Mouse (Mus musculus) regulatory T cell (primary cell): ENCODE measurements around the gene Slc6a21.
"Not testable (repeated sequence)": the region's sequence is repeated elsewhere in the genome, so short reads cannot be mapped to it uniquely, and the experiment has no call there.

Source experiments
- in situ Hi-C: fragments of 300-600 bp; cut with MboI, MseI; formaldehyde crosslinking; loops from one replicate; pipeline ENCODE4 v1.15.1; 2025; ENCODE audit warnings: high pct_unique_total_duplicates

The Slc6a21 gene

DNA sequence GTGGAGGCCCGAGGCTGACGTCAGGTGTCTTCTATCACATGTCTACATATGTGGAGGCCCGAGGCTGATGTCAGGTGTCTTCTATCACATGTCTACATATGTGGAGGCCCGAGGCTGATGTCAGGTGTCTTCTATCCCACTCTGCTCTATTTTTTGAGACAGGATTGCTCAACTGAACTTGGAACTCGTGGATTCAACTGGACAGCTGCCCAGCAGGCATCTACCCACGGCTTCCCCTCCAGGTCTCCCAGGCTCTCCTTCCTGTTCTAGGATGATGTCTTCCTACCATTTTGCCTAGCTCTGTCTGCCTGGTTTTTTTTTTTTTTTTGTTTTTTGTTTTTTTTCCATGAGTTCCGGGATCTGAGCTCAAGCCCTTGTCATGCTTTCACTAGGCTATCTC, 21.5 kb upstream of the Slc6a21 start:
- in situ Hi-C loops: not testable (repeated sequence)

DNA sequence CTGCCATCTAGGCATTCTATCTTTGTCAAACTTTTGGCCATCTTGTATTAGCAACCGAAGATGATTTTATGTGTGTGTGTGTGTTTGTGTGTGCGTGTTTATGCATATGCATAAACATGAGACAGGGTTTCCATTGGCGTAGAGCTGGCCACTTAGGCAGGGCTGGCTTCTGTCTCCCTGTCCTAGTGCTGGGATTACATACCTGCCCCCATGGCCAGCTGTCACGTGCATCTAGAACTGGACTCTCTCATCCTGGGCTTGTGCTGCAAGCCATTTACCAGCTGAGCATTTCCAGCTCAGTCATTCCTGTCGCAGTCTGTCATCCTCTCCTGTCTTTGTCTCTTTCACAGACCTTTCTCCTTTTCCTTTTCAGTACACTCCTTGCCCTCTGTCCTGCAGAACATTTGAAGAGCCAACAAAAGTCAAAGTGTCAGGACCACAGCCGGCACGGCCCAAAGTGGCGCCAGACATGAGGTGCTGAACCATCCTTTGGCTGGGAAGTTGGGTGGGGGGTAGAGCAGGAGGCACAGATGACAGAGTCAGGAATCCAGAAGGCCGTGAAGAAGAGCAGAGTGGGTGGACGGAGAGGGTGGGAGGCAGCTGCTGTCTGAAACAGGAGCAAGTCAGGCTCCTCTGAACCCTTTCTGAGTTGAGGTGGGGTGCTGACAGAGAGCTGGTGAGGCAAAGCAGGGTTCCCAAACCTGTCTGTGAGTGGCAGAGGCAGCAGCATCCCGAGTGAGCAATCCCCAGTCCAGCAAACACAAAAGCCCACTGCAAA, 20.1 kb upstream of the Slc6a21 start:
- in situ Hi-C loops: no loop called here

DNA sequence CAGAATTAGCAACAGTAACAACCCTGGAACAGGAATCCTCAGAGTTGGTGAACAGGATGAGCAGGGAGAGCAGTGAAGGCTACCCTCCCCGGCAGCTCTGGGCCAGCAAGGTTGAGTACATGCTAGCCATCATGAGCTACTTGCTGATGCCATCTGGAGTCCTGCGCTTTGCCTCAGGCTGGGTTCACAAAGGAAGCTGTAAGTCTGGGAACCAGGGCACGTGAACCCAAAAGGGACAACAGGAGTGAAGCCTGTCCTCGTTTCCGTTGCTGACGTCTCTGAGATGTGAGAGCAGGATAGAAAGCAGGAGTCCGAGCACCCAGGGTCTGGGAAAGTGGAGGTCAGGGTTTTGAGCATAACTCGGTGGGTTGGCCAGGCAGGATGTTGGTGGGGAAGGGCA, 18.0 kb upstream of the Slc6a21 start:
- in situ Hi-C loops: no loop called here

DNA sequence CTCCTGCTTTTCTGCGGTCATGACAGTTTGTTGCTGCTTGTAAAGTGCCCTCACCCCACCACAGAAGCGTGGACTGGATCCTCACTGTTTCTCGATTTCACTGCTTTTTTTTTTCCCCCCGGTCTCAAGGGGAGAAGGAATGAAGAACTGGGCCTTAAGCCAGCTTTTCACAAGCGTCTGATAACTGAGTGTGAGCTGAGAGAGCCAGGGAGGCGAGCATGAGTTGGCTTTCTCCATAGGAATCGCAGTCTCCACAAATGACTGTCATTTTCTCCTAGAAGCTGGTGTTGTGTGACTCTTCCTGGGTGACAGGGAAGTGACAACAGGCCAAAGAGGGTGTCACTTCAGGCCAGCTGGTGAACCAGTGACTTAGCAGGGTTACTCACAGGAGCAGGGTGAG, 15.0 kb upstream of the Slc6a21 start:
- in situ Hi-C loops: no loop called here

DNA sequence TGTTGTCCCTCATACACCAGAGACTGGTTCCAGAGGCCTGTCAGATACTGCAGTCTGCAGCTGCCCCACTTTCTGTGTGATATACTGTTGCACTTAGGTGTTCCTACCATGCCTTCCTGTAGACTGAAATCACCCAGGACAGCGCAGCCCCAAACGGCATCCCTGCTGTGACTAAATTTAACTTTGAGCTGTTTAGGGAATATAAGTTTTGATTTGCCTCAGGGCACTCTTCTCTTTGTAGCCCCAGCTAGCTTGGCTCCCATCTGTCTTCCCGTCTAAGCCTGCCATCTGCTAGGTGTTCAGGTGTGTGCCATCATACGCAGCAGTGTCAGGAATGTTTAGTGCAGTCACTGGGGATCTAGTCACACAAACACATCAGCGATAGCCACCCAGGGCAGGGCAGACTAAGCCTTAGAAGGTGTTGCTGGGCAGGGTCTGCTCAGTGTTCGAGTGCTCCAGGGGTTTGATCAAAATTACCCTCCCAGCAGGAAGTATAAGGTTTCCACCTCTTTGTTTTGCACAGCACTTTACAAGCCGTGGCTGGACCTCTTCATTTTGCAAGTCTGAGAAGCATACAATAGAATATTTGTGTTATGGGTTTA, 14.2 kb upstream of the Slc6a21 start:
- in situ Hi-C loops: no loop called here

DNA sequence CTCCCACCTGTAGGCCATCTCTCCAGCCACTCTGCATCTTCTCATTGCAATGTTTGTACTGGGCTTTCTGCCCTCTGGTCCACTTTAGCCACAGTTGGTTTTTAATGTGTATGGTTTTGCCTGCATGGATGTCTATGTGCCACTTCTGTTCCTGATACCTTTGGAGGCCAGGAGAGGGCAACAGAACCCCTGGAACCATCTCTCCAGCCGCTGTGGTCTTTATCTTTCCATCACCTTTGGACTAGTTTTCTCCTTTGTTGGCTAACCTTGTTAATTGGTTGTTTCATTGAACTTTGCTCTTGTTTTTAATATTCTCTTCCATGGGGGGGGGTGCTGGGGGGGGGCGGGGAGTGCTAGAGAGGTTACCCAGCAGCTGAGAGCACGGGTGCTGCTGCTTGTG, 13.0 kb upstream of the Slc6a21 start:
- in situ Hi-C loops: no loop called here

DNA sequence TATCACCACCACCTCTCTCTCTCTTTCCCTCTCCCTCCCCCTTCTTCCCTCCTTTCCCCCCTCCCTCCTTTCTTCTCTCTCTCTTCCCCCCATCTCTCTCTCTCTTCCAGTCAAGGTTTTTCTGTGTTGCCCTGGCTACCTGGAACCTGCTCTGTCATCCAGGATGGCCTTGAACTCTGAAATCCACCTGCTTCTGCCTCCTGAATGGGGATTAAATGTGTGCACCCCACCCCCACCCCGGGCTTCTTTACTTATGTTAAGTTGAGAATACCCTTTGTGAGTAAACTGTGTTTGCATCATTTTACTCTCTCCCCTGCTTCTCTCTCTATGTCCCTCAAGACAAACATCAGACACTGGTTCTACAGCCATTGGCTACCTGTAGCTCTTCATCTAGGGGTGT, 11.8 kb upstream of the Slc6a21 start:
- in situ Hi-C loops: no loop called here

DNA sequence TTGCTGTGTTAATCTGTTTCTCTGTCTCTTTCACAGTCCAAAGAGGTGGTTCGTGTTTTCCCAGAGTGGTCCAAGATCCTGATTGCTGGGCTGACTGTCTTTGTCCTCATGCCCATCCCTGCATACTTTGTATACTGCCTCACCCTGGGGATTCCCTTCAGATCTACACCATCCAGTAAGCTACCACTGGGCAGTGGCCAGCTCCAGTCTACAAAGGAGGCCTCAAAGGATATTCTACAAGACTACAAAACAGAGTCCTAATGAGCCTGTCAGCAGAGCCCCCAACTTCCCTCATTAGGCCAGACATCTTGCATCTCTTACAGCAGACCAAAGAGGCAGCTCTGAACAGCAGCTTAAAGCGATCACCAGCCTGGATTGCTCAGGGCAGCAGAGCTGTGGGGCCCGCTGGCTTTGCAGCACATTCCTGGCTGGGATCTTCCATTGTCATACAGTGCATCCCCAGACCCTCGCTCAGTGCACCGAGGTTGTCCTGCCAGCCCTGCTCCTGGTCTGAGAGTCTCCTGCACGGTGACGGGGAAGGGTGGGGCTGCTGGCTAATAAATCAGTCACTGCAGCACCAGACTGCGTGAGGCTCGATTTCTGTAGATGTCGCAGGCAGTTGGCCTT, 4.4 kb upstream of the Slc6a21 start:
- in situ Hi-C loops: loop anchor here (10.0 kb wide), 1 partner anchor 882 kb away; no protein-coding TSS in a partner anchor

DNA sequence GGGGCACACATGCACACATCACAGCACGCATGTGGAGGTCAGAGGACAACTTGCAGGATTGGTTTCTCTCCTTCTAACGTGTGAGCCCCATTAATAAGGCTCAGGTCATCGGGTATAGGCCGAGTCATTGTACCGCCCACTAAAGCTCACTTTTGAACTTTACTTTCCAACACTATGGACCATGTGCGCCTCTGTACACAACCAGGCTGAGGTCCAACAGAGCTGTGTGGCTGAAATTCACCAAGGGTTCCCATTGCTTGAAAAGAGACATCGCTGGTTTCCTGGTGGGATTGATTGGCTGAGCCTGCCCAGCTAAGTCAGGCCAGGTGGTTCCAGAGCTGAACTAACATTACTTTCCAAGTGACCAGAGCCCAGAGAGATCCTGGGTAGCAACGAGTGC, 3.6 kb upstream of the Slc6a21 start:
- in situ Hi-C loops: loop anchor here (10.0 kb wide), 1 partner anchor 881 kb away; no protein-coding TSS in a partner anchor

DNA sequence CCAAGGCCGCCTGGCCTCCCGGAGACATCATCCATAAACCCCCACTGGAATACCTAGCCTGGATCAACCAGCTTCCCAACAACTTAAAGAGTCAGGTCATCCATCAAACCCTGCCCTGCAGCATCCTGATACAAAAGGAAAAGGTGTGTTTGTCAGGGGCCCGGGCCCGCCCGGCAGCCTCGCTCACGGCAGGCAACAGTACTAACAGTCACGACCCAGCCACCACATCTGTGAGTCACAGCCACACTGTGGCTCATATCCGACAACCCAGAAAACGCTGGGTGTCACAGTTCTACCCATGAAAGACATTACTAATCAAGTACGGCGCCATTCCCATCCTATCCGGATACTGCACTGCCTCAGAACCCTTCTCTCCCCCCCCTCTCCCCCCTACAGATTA, 9.2 kb downstream of the Slc6a21 start:
- in situ Hi-C loops: no loop called here

DNA sequence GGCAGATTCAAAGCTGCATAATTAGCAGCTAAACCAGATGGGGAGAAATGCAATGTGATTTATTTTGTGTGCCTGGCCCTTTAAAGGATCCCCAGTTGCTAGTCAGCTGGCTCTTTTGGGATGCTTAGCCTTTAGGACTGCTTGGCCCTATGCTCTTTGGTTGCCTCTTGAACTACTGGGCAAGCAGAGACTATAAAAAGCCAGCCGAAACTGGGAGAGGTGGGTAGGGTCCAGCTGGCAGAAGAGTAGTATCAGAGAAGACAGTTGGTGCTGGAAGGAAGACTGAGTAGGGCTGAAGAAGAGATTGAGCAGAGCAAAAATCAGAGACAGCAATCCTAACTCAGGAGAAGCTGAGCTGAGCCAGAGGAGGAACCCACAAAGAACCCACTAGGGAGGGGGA, 19.3 kb downstream of the Slc6a21 start:
- in situ Hi-C loops: no loop called here

DNA sequence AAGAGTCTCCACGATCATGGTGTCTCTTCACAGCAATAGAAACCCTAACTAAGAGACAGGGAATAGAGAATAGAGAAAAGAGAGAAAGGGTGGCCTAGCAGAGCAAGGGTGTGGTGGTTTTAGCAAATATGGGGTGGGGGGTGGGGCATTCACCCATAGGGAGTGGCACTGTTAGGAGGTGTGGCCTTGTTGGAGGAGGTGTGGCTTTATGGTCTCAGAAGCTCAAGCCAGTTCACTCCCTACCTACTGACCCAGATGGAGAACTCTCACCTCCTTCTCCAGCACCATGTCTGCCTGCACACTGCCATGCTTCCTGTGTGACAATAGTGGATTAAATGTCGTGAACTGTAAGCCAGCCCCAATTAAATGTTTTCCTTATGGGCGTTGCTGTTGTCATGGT, 20.2 kb downstream of the Slc6a21 start:
- in situ Hi-C loops: no loop called here

DNA sequence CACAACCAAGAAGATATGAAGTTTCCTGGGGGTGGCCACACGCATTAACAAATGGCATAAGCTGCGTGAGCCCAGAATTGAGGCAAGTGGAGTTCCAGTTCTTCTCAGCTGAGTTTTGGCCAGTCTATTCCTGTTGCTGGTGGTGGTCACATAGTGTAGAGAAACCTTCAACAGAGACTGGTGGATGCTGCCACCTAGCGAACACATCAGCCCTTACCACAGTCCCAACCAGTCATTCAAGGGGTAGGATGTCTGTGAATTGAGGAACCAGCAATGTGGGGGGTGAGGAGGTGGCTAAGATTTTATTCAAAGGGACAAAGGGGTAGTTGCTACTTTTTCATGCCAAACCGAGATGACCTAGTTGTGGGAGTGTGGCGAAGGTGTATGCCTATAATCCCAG, 22.4 kb downstream of the Slc6a21 start:
- in situ Hi-C loops: loop anchor here (5.0 kb wide), 1 partner anchor 103 kb away; no protein-coding TSS in a partner anchor

DNA sequence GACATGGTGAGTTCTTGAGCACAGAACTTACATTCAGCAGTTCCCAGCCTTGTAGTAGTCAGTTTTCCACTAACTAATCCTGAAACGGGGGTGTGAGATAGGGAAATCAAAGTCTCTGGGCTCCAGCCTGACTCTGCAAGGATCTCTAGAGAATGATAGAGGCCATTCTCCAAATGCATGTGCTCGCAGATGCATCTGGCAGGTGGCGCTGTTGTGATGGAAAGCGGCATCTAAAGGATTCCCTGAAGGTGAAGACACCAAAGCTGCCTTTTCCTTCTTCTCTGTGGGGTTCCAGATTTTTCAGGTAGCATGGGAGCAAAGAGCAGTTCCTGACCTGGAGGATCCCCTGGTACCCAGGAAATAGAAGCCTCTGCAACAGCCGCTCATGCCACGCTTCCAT, 23.0 kb downstream of the Slc6a21 start:
- in situ Hi-C loops: loop anchor here (5.0 kb wide), 1 partner anchor 102 kb away; no protein-coding TSS in a partner anchor

DNA sequence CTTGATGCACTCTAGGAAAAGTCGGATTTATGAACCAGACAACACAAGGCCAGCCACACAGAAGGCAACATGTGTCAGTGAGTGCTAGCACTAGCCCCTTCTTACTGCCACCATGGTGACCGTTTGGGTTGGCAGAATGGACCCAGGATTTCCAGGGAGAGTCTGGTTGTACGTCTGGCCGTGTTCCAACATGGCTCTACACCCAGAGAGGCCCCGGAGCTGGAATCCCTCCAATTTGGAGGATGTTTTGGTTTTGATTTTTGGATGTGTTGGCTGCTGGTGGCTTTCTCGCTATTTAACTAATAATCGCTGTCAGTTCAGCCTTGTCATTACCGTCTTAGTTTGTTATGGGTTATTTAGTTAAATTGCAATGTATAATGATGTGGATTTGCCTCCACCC, 25.3 kb downstream of the Slc6a21 start:
- in situ Hi-C loops: loop anchor here (5.0 kb wide), 1 partner anchor 100 kb away; no protein-coding TSS in a partner anchor

DNA sequence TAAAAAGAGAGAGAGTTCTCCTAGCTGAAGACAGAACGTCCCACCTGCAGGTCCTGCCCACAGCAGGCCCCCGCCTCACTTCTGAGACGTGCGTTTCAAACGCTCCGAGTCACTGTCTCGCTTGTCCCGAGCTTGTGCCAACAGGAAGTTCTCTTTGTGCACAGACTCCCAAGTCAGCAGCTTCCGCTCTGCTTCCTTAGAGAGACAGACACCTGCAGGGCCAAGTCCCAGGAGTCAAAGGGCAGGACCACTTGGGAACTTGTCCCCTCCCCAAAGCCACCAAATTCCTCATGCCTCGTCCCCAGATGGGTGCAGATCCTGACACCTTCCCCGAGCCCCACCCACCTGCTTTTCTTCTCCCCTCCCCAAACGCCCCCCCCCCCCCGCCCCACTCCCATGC, 27.6 kb downstream of the Slc6a21 start:
- in situ Hi-C loops: loop anchor here (5.0 kb wide), 1 partner anchor 97 kb away; no protein-coding TSS in a partner anchor

DNA sequence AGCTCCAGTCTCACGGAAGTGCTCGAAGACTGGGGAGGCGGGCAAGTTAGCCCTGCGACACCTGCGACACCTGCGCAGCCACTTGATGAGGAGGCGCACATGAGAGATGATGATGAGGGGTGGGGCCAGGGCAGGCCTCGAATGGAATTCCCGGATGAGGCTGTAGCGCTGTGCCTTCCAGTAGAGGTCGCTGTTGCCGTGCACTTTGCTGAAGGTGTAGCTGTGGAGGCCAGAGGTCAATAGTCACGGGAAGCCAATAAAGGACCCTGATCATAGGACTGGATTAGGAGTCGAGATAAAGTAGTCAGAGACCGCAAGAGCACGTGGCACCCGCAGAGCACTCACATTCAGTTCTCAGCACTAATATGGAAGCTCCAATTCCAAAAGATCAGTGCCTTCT, 28.0 kb downstream of the Slc6a21 start:
- in situ Hi-C loops: no loop called here

DNA sequence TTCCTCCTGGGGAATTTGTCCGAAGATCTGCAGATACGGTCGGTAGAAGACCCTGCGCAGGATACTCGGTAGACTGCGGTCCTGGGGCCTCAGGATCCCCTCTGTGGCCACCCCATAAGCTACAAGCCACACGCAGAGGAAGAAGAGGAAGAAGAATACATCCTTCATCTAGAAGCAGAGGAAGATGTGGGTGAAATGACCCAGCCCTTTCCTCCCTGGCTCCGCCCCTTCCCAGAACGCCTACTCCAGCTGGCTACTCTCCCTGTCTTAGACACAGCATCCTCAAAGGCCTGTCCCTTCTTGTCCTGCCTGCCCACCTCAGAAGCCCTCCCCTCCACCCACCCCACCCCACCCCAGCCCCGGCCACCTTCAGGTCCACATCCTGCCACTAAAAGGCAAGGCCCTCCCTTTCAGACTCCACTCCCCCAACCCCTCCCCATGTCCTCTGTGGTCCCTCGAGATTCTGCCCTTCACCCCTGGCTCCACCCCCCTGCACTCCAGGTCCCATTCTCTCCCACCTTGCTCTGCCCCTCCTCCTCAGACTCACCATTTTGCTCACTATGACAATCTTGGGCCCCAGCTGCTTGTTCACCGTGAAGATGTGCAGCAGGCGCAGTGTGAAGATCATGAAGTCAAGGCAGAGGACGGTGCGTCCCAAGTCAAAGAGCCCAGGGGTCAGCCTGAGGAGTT, 31.4 kb downstream of the Slc6a21 start:
- in situ Hi-C loops: no loop called here

DNA sequence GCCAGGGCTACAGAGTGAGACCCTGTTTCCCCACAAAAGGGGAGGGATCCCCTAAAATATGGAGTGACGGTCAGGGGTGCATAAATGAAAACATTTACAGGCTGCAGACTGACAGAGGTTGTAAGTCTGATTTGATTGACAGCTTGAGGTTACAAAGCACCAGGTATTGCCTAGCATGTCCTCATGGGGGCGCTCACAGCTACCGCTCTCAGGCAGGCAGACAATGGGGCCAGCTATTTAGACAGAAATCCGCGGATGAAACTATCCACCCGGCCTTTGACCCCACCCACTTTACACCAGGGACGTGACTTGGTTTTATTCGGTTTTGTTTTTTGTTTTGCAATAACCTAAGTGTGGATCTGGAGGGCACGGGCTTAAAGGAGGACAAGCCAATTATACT, 32.1 kb downstream of the Slc6a21 start:
- in situ Hi-C loops: no loop called here

DNA sequence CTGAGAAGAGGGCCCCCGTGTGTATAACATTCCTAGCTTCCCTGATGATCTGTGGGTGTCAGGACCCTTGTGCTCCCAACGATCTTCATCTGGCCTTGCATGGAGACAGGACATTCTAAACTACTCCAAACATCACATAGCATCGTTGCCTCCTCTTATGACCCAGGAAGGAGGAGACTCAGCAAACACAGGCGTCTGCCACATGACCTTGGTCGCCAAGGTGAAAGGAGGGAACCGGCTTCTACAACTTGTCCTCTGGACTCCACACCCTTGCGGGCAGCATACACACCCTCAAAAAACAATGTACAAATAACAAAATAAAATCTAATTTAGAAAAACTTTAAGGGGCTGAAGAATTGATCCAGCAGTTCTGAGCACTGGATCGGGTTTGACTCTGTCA, 34.7 kb downstream of the Slc6a21 start:
- in situ Hi-C loops: no loop called here

DNA sequence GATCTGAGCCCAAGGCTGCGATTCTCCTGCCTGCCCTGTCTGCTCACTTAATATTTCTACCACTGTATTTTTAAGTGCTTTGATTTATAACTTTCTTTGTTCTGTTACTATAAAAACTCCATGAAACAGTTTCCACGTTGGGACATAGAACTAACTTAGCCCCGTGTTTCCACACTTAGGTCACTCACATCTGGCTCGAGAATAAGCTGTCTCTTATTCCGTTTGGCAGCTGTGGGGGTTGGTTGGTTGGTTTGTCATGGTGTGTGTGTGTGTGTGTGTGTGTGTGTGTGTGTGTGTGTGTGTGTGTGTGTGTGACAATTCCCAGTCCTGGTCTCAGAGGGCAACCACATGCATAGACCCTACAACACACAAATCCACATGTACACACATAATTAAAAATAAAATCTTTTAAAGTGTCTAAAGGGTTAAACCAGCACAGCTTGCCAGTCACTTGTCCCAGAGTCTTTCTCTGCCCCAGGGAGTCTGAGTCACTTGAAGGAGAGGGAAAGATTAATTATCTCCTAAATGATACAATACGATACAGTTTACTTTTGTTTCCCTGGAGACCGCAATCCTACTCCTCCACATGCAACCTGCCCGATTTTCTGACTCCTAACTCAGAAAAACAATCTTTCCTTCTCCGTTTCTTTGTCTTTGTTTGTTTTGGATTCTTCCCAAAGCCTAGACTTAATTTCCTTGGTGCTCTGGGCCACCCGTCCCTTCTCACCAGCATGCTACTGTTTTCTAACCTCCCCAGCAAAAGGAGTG, 35.6 kb downstream of the Slc6a21 start:
- in situ Hi-C loops: no loop called here
